Comparison of ENCODE assay signal across 22 mouse cellular contexts in genomic region chr7:49902003-49902552, GRCm38 (mm10). TPM values are rescaled to one million over a fixed set of nuclear protein-coding genes. Genes with fewer than 3 reads are reported as not detected.
DNase-seq lines count a peak whose midpoint lies in the region; ATAC-seq and TF ChIP-seq lines count a peak whose summit lies in the region.
"Had no signal": no experiment of that assay in that cellular context is flagged by ENCODE, and none has a peak within 500 bp of the region (broad histone marks: within the 10 kb centered on the region; RNA-seq: fewer than 3 reads in every experiment).

No protein-coding gene starts in this region.

- intact Hi-C loops in gastrocnemius, postnatal 36 days (cut with DNase I): no loop called here

- TF ChIP-seq CTCF in liver, adult 2 months (IDR thresholded peaks at IDR 0.05; ENCODE audit: low read depth, low read length): no peak
- no peak for TF ChIP-seq CTCF in kidney, postnatal 0 days (IDR thresholded peaks at IDR 0.05; ENCODE audit: low read depth)

- no peak overlapping the region for H3K9ac ChIP-seq in liver, adult 2 months (ENCODE audit: low read depth, low read length)
- H3K9ac ChIP-seq in liver, embryonic 11.5 days (ENCODE audit: low read depth, low read length): no peak overlapping the region
- no peak overlapping the region for H3K9ac ChIP-seq in kidney, postnatal 0 days (ENCODE audit: low read depth, low read length)
- H3K9ac ChIP-seq in neural tube, embryonic 15.5 days (replicated peaks): no peak overlapping the region
- H3K9ac ChIP-seq: embryonic facial prominence, embryonic 13.5 days; forebrain, embryonic 15.5 days; midbrain, embryonic 15.5 days had no signal

- H3K9me3 ChIP-seq in liver, embryonic 11.5 days (ENCODE audit: control insufficient read depth, low read length): no peaks in the 10 kb centered on the region
- no peaks in the 10 kb centered on the region for H3K9me3 ChIP-seq in kidney, postnatal 0 days (replicated peaks; ENCODE audit: low read length)
- no peaks in the 10 kb centered on the region for H3K9me3 ChIP-seq in neural tube, embryonic 15.5 days (replicated peaks)
- H3K9me3 ChIP-seq: embryonic facial prominence, embryonic 13.5 days; forebrain, embryonic 15.5 days; midbrain, embryonic 15.5 days had no signal

- no peak for ATAC-seq in liver, embryonic 11.5 days (replicated peaks; ENCODE audit: low FRiP score)
- ATAC-seq in kidney, postnatal 0 days (replicated peaks; ENCODE audit: low FRiP score, low read depth): peak; percentile 43; the same call in 1 of the 2 replicates
- ATAC-seq in neural tube, embryonic 15.5 days (ENCODE audit: low FRiP score): peak; percentile 26; the same call in 1 of the 2 replicates
- ATAC-seq: forebrain, embryonic 15.5 days; lung, postnatal 0 days; midbrain, embryonic 15.5 days had no signal

- H3K36me3 ChIP-seq in liver, adult 2 months (ENCODE audit: control insufficient read depth, insufficient read depth, low read length): no peaks in the 10 kb centered on the region
- H3K36me3 ChIP-seq in liver, embryonic 11.5 days (ENCODE audit: control insufficient read depth, insufficient read depth, low read length): no peaks in the 10 kb centered on the region
- no peaks in the 10 kb centered on the region for H3K36me3 ChIP-seq in kidney, postnatal 0 days (ENCODE audit: insufficient read depth, low read length)
- no peaks in the 10 kb centered on the region for H3K36me3 ChIP-seq in neural tube, embryonic 15.5 days
- H3K36me3 ChIP-seq: embryonic facial prominence, embryonic 13.5 days; forebrain, embryonic 15.5 days; midbrain, embryonic 15.5 days had no signal

- WGBS in liver, adult 2 months: 41% methylated on average over 9 of the region's 9 CpGs
- WGBS in liver, embryonic 11.5 days: 50% methylated on average over 9 of the region's 9 CpGs
- WGBS in kidney, postnatal 0 days: 15% methylated on average over 9 of the region's 9 CpGs
- WGBS in neural tube, embryonic 15.5 days: 15% methylated on average over 9 of the region's 9 CpGs

- H3K4me2 ChIP-seq in liver, embryonic 11.5 days: no peak overlapping the region
- no peak overlapping the region for H3K4me2 ChIP-seq in kidney, postnatal 0 days (ENCODE audit: low read length)
- no peak overlapping the region for H3K4me2 ChIP-seq in neural tube, embryonic 15.5 days
- H3K4me2 ChIP-seq: embryonic facial prominence, embryonic 13.5 days; forebrain, embryonic 15.5 days; heart, embryonic 11.5 days; midbrain, embryonic 15.5 days had no signal

- TF ChIP-seq POLR2A in liver, adult 2 months (IDR thresholded peaks at IDR 0.05; ENCODE audit: extremely low read depth, insufficient read depth, low read length): no peak

- no peak overlapping the region for H3K27ac ChIP-seq in liver, adult 2 months (replicated peaks; ENCODE audit: insufficient read depth, low read depth, low read length)
- H3K27ac ChIP-seq in liver, embryonic 11.5 days (ENCODE audit: low read depth, low read length): no peak overlapping the region
- no peak overlapping the region for H3K27ac ChIP-seq in kidney, postnatal 0 days
- peak overlapping the region; percentile 41; the same call in 1 of the 2 replicates for H3K27ac ChIP-seq in neural tube, embryonic 15.5 days (replicated peaks)
- H3K27ac ChIP-seq: embryonic facial prominence, embryonic 13.5 days; forebrain, embryonic 15.5 days; midbrain, embryonic 15.5 days had no signal

- no peaks in the 10 kb centered on the region for H3K79me2 ChIP-seq in liver, adult 2 months (ENCODE audit: control insufficient read depth, insufficient read depth, low read length)

- H3K4me3 ChIP-seq in liver, adult 2 months (ENCODE audit: insufficient read depth, low read depth, low read length): no peak overlapping the region
- no peak overlapping the region for H3K4me3 ChIP-seq in liver, embryonic 11.5 days (ENCODE audit: low read depth, low read length)
- H3K4me3 ChIP-seq in kidney, postnatal 0 days (replicated peaks; ENCODE audit: low read depth, low read length): no peak overlapping the region
- H3K4me3 ChIP-seq in neural tube, embryonic 15.5 days (replicated peaks): no peak overlapping the region
- H3K4me3 ChIP-seq: embryonic facial prominence, embryonic 13.5 days; forebrain, embryonic 15.5 days; midbrain, embryonic 15.5 days had no signal

- H3K27me3 ChIP-seq in liver, adult 2 months (ENCODE audit: control insufficient read depth, insufficient read depth, low read length): no peaks in the 10 kb centered on the region; the same call in 1 of the 2 replicates
- H3K27me3 ChIP-seq in liver, embryonic 11.5 days (replicated peaks; ENCODE audit: control insufficient read depth, insufficient read depth, low read length): peaks cover 25% of the 10 kb centered on the region
- H3K27me3 ChIP-seq in kidney, postnatal 0 days (ENCODE audit: insufficient read depth, low read length): peaks cover 20% of the 10 kb centered on the region
- peaks cover 30% of the 10 kb centered on the region for H3K27me3 ChIP-seq in neural tube, embryonic 15.5 days (replicated peaks)

- no peaks in the 10 kb centered on the region for H3K4me1 ChIP-seq in liver, adult 2 months (ENCODE audit: control insufficient read depth, insufficient read depth, low read length)
- no peaks in the 10 kb centered on the region for H3K4me1 ChIP-seq in liver, embryonic 11.5 days (replicated peaks; ENCODE audit: control insufficient read depth, insufficient read depth, low read length)
- H3K4me1 ChIP-seq in kidney, postnatal 0 days (replicated peaks; ENCODE audit: insufficient read depth, low read length): no peaks in the 10 kb centered on the region
- H3K4me1 ChIP-seq in neural tube, embryonic 15.5 days: peaks cover 5% of the 10 kb centered on the region
- H3K4me1 ChIP-seq: embryonic facial prominence, embryonic 13.5 days; forebrain, embryonic 15.5 days; midbrain, embryonic 15.5 days had no signal

- DNase-seq in liver, adult 2 months (ENCODE audit: extremely low read depth, low read depth, low spot score): peak; percentile 11
- no peak for DNase-seq in liver, embryonic 11.5 days (ENCODE audit: low spot score)
- peak; percentile 17 to 78 for DNase-seq in kidney, adult 8-10 months
- DNase-seq in kidney, postnatal 0 days (ENCODE audit: low spot score): no peak
- DNase-seq in gastrocnemius, postnatal 36 days: no peak
- no peak for DNase-seq in left cerebral cortex, adult 8-10 months (ENCODE audit: low spot score in 2 of 2)
- no peak for DNase-seq in lung, postnatal 25 days (ENCODE audit: low spot score)
- DNase-seq: cerebellum, adult 2 months; cerebellum, postnatal 36 days; heart, postnatal 10 days; right cerebral cortex, postnatal 4 days; thymus, adult 2 months had no signal

RNA-seq across cellular contexts. Expression of gene Slc6a5, which starts 7.9 kb away (rescaled TPM):
- not detected in 2 replicates for total RNA-seq in liver, adult 2 months (2014; rRNA removed)
- not detected in 2 replicates for polyA plus RNA-seq in liver, adult 2 months (2012; rRNA removed)
- not detected in 2 replicates for polyA plus RNA-seq in liver, embryonic 11.5 days (2014; fragmentation: Nextera tagmentation; extraction: Ambion mirVana)
- polyA plus RNA-seq in kidney, postnatal 0 days (2015; fragmentation: Nextera tagmentation; extraction: Ambion mirVana): not detected in 2 replicates
- polyA plus RNA-seq in neural tube, embryonic 15.5 days (2015; fragmentation: Nextera tagmentation; extraction: Ambion mirVana): 14.9 and 19.7 TPM in 2 replicates
- not detected for total RNA-seq in gastrocnemius, postnatal 36 days (2021)
- total RNA-seq in left cerebral cortex, adult 8-10 months (2022): under 1 TPM in 3 of 4 experiments, not detected in 1; 0.09 to 0.15 (median 0.14) TPM
- total RNA-seq: heart, postnatal 10 days; megakaryocyte, adult 5-6 weeks had no signal
- polyA plus RNA-seq: forebrain, embryonic 15.5 days; heart, embryonic 11.5 days; large intestine, adult 2 months; liver, embryonic 16.5 days; lung, postnatal 0 days; stomach, embryonic 16.5 days had no signal

Comparison
In these comparisons a context has a peak if more than half of its experiments do, and no peak if none do; other contexts are left out.
1. DNase-seq: peak in liver, adult 2 months (single experiment) and kidney, adult 8-10 months (2 of 2); none in liver, embryonic 11.5 days (single experiment), kidney, postnatal 0 days (single experiment), gastrocnemius, postnatal 36 days (0 of 2), left cerebral cortex, adult 8-10 months (0 of 2) and lung, postnatal 25 days (single experiment).
2. RNA of gene Slc6a5, which starts 7.9 kb away (polyA plus RNA-seq): 14.9 to 19.7 TPM in neural tube, embryonic 15.5 days; not detected in kidney, postnatal 0 days, not detected in liver, adult 2 months and not detected in liver, embryonic 11.5 days; every median in the first group is over 10 times any median in the second.